Mouse (Mus musculus): ENCODE measurements around the gene Ap2a1.

The Ap2a1 gene

DNA sequence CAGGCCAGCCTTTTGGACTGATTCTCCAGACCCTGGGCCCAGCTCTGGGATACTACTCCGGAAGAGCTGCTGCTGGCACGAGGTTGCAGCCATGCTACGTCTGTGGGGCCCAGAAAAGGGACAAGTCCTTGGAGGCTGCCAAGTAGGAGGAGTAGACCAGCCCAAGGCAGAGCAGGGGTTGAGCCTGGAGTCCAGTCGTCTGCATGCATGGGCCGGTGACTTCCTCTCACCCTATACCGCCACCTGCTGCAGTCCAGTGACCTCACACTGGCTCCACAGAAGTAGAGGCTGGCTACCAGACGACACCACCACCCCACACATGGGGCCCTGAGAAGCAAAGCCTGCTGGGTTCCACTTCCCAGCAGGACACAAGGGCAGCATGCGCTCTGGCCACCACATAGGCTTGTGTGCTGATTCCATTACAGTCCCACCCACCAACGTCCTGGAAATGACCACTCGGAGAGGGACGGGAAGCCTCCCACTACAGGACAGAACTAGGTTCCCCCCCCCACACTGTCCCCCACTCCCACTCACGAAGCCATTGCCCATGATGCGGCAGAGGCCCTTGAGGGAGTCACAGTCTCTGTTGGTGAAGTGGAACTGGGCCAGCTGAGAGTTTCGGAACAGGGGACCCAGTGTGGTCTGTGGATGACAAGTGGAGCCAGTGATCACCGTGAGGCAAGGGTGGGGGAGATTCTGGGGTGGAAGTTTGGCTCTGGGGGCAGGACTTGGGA is 62.9 kb downstream of the Ap2a1 start:
- no peak for DNase-seq (ENCODE audit: low read depth, low spot score)

DNA sequence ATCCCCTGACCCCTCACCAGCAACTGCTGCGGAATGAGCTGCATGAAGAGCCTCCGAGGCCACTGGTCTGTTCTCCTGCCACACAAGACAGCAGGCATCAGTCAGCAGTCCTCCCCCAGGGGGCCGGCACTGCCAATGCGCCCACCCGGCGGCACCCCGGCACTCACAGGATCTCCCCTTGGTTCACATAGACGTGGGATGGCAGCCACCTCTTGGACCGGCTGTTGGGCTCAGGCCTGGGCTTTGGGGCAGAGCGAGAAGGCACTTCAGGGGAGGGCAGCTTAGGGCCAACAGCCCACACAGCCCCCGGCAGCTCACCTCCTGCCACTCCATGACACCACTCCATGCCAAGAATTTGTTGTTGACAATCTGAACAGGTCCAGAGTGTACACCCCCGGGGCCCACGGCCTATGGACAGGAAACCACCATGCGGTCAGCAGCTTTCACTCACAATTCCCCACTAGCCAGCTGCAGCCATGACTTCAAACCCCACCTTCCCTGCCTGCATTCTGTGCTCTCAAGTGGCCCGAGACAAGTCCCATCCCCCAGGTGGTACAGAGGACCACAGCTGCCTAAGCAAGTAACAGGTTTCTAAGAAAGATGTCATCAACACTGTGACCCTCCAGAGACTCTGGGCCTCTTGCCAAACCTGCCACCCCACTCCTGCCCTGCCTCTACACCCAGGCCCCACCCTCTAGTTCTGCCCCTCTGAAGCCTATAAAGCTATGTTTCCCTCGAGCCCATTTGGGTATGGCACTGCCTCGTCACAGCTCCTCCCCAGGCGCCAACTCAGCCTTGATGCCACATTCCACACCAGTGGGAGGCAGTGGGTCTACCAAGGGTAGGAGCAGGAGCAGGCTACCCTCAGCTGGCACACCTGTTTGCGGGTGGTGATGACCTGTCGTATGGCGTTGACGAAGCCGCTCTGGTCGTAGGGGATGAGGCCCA is 64.4 kb downstream of the Ap2a1 start:
- no peak for DNase-seq (ENCODE audit: low read depth, low spot score)

DNA sequence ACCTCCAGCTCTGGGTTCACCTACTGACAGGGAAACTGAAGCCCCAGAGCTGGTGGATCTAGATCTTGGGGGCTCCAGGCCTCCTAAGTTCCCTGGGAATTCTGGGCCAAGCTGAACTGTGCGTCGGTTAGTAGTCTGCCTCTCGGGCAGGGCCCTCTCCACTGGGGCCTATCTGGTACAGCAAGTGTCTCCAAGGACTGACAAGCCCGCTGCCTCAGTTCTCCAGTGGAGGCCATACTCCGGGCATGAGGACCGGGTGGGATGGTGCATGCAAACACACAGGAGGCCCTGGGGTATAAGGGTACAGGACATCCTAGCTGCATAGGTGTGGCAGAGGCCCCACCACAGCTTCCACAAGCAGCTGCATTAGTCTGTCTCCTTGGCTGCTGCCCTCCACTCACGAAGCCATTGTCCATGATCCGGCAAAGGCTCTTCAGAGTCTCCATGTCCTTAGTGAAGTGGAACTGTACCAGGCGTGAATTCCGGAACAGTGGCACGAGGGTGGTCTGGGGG is 65.3 kb downstream of the Ap2a1 start:
- no peak for DNase-seq (ENCODE audit: low read depth, low spot score)

DNA sequence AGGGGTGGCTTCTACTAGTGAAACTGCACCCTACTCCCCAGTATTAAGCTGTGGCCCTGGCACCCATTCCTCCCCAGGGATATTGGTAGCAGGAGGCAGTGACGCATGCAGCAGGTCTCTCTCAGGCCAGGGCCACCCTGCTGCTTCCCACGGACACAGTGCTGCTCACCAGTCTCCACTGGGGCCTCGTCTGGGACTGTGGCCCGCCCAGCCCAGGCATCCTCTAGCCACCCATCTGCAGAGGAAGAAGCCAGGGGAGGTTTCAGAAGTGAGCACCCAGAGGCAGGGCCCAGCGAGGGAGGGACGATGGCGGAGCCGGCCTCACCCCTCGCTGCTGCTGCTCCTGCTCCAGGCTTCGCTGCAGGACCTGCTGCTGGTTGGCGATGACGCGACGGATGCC is 66.1 kb downstream of the Ap2a1 start:
- no peak for DNase-seq (ENCODE audit: low read depth, low spot score)

DNA sequence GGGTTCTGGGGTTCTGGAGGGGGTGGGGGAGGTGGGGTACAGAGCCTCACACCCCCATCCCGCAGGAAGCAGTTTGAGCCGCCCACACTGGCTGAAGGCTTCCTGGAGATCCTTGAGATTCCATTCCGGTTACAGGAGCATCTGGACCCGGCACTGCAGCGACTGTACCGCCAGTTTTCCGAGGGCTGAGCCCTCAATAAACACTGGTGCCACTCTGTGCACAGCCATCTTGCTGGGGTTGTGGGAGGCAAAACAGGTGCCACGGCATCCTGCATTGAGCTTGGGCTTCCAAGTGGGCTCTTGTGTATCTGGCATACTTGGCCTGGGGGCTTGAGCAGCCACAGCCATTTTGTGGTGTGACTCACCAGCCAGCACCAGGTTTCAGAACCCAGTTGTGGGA is 66.9 kb downstream of the Ap2a1 start:
- no peak for DNase-seq (ENCODE audit: low read depth, low spot score)

DNA sequence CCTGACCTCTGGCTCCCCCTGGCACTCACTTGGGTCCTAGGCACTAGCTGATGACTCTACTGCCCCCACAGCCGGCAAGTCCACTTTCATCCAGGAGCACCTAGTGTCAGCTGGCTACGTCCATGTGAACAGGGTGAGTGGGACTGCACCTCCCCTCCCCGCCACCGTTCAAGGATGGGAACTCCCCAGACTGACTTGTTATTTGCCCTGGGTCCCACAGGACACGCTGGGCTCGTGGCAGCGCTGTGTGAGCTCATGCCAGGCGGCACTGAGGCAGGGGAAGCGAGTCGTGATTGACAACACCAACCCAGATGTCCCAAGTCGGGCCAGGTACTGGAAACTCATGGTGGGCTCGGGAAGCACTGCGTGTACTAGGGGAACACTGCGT is 67.9 kb downstream of the Ap2a1 start:
- no peak for DNase-seq (ENCODE audit: low read depth, low spot score)

DNA sequence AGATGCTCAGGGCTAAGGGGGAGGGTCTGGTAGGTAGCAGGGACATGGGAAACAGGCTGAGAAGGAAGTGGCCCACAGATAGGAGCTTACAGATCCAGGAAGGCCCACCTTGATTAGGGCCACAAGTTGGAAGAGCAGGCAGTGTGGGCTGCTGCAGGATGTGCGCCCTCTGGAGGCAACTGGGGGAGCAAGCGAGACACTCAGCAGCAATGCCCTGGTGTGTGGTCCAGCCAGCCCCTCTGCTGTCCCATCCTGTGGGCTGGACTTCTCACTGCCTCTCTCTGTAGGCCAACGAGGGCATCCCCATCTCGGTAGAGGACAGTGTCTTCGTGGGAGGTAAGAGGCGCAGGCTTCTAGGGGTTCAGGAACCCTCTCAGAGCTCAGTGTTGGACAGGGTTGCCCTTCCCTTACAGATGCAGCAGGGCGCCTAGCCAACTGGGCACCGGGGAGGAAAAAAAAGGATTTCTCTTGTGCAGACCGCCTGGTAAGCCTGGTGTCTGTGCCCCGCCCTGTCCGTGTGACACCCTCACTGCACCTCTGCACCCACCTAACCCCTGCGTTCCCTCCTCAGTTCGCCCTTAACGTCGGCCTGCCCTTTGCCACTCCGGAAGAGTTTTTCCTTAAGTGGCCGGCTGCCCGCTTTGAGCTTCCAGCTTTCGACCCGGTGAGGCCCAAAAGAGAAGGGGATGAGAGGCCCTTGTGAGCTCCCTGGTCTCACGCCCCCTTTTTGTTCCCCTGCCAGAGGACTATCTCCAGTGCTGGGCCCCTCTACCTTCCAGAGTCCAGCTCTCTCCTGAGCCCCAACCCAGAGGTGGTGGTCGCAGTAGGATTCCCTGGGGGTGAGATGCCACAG is 68.5 kb downstream of the Ap2a1 start:
- peak; percentile 81 for DNase-seq (ENCODE audit: low read depth, low spot score)

DNA sequence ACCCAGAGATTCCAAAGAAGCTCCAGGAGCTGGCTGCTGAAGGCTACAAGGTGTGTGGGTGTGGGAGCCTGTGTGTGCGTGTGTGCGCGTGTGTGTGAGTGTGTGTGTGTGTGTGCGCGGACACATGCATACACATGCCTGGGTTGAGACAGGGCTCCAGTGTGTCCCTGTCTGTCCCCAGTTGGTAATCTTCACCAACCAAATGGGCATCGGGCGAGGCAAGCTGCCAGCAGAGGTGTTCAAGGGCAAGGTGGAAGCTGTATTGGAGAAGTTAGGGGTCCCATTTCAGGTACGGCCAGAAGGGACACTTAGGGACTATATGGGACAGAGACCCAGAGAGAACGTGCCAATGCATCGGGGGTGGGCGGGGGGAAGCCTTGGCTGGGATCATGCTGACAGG is 69.4 kb downstream of the Ap2a1 start:
- no peak for DNase-seq (ENCODE audit: low read depth, low spot score)

DNA sequence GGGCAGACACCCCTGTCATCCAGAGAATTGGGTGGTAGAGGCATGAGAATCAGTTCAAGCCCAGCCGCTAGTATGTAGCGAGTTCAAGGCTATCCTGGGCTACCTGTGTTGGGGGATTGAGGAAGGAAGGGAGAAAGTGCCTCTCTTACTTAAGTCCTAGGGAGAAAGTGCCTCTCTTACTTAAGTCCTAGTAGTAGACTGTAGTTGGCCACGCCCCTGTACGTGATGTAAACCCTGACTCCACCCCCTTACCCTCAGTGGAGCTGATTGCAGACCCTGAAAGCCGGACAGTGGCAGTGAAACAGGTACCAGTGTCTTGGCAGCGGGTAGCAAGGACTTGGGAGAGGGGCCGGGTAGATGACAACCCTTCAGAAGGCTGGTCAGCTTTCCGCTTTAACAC is 71.4 kb downstream of the Ap2a1 start:
- DNase-seq (ENCODE audit: low read depth, low spot score): peak; percentile 64

DNA sequence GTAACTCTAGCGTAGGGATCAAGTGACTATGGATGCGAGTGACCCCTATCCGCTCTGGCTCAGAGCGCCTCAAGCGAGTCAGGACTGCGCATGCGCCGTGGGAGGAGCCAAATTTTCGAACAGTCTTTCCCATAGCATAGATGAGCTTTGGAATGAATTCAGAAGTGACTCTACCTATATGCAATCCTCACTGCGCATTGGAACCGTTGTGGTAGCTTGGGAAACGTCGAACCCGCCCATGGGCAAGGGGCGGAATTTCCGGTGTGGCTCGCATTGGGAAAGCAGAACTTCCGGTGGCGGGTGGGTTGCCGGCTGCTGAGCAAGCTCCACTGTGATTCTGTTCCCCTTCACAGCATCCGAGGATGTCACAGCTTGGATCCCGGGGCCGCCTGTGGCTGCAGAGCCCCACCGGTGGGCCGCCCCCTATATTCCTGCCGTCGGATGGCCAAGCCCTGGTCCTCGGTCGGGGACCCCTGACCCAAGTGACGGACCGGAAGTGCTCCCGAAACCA is 72.2 kb downstream of the Ap2a1 start, which contains the start of gene Pnkp:
Gene Pnkp, plus strand, starts transcription at position 98 of the 511 bp plus-strand sequence.
- DNase-seq (ENCODE audit: low read depth, low spot score): peak; percentile 89

DNA sequence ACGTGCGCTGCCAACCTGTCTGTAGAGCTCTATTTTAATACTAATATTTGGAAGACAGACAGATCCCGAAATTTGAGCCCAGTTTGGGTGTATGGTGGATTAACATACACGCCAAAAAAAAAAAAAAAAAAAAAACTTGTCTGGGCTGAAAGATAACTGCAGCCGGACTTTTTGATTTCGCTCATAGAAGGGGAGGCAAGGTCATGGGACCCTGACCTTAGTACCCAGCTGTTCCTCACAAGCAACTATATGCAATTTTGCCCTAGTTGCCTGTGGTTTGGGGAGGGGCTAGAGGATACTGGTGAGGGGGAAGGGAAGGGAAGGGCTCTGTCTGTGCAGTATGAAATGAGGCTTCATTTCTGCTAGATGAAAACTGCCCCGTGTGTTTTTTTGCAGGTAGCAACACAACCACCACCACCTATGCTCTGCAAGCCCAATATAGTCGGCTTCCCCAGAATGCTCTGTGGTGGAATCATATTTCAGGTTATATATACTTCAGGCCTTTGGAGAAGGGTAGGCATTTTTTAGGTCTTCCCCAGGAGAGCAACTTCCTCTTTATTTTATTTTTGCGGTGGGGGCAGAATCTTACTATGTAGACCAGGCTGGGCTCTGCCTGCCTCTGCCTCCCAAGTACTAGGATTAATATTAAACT is 72.9 kb downstream of the Ap2a1 start:
- DNase-seq (ENCODE audit: low read depth, low spot score): no peak

DNA sequence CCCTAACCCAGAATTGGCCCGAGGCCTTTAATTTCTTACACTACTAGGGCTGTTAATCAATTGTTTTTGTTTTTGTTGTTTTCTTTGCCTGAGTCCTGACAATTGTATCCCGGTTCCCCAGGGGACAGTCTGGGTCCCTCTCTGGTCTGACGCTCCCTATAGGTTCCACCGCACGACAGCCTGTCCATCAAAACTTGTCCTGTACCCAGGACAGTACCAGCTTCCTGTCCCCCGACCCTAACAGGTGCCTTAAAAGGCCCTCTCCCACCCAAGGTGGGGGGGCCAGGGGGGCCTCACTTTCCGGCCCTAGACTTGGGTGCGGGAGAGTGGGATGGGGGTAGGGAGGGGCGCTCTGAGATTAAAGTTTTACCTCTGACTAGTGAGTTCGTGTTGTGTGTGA is 74.3 kb downstream of the Ap2a1 start:
- no peak for DNase-seq (ENCODE audit: low read depth, low spot score)

DNA sequence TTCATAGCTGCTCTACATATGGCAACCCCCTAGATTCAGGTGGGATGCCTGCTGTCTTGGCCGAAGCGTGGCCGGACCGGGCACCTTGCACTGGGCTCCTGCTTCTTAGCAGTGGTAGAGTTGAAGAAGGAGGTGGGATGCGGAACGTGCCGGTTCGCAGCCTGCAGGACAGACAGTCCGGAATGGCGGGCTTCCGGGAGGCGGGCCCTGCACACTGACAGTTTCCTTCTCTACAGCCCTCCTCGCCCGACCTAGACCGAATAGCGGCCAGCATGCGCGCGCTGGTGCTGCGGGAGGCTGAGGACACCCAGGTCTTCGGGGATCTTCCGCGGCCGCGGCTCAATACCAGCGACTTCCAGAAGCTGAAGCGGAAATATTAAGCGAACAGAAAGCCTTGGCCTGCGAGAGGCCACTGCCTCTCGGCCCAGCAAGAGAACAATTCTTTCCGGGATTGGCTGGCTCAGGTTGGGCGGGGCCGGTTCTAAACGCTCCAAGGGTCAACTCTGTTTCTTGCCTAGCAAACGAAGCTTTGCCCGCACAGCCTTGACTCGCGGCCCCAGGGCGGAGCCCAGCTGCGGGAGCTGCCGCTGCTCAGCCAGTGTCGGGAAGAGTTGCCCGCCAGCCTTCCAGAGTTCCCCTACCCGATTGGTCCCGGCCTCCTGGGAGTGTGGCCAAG is 74.8 kb downstream of the Ap2a1 start:
- DNase-seq (ENCODE audit: low read depth, low spot score): peak; percentile 81

DNA sequence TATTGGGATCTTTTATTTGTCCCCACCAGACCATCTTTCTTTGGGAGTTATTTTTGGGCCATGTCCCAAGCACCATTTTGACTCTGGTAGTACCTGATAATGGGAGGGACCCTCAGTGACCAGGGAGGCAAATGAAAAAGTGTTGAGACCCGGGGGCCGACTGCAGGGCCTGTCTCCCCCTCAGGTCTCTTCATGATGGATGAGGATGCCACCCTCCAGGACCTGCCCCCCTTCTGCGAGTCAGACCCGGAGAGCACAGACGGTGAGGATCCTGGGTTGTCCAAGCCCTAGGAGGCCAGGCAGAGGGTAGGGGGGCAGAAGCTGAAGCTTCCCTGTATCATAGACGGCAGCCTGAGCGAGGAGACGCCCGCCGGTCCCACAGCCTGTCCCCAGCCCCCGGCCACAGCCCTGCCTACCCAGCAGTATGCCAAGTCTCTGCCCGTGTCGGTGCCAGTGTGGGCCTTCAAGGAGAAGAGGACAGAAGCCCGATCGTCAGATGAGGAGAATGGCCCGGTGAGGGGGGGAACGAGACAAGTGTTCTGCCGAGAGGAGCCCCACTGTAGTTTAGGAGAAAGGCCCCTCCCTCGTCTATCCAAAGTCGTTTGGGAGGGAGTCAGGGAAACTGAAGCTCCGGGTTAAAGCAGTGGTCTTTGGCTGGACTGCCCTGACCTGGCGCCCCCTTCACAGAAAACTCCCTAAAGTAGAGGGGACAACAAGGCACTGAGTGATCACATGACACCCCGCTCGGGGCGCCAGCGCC is 75.5 kb downstream of the Ap2a1 start:
- no peak for DNase-seq (ENCODE audit: low read depth, low spot score)

DNA sequence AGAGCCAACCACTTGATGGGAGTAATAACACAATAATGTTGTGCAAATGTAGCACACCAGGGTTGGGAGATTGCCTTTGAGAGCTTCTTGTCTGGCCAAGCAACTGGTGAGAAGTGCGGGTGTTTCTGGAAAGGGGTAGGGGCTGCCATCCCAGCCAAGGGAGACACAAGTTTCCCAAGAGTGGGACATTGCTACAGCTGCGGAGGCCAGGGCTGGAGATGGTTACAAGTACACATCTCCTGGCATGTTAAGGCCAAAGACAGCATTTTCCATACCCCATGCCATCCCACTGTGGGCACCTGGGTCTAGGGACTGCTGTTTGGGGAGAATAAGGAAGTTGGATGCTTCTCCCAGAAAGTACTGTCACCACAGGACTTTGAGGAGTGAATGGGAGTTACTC is 76.2 kb downstream of the Ap2a1 start:
- no peak for DNase-seq (ENCODE audit: low read depth, low spot score)

DNA sequence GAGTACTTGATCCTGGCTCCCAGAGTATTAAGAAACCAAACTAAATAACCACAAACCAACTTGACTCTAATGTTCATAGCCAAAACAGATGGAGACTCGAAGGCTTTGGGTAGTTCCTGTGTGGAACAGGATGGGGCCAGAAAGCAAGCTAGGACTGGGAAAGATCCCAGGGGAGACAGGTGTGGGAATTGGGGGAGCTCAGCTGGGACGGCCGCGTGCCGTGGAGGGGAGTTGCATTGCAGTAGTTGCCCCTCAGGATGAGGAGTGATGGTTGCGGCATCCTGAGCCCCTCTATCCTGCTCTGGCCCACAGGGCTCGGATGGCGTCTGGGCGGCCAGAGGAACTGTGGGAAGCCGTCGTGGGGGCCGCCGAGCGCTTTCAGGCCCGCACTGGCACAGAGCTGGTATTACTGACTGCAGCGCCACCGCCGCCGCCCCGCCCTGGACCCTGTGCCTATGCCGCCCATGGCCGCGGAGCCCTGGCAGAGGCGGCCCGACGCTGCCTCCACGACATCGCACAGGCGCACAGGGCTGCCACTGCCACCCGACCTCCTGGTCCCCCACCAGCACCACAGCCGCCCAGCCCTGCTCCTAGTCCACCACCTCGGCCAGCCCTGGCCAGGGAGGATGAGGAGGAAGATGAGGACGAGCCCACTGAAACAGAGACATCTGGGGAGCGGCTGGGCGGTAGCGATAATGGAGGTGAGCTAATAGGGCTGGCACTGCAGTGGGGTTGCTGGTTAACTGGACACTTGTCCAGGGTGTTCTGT is 76.9 kb downstream of the Ap2a1 start:
- peak; percentile 3 for DNase-seq (ENCODE audit: low read depth, low spot score)

DNA sequence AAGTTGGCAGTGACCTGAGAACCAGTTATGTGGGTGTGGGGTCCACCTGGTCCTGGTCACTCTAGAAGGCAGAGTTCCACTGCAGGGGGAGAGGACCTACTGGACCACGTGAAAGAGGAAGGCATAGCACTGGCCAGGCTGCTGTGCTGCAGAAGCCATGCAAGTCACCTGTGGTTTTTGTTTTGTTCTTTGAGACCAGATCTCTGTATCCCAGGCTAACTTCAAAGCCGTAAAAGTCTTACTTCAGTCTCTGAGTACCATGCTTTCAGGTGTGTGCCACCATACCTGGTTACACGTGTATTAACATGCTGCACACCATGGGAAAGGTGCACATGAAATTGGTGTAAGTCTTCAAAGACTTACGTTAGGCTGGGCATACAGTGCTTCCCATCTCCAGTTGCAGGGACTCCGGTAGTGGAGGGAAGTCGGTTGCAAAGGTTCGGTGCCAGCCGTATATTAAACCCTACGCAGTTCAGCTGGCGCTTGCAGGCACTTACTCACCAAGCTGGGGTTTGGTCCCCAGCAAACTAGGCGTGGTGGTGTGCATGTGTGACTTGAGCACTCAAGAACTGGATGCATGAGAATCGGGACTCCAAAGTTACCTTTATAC is 77.6 kb downstream of the Ap2a1 start:
- no peak for DNase-seq (ENCODE audit: low read depth, low spot score)

All from CD4-positive, CD25-positive, alpha-beta regulatory T cell, adult 2 months (primary cell).